Mouse (Mus musculus) midbrain, postnatal 0 days (tissue): ENCODE measurements around the gene Glg1. TPM values are rescaled to one million over a fixed set of nuclear protein-coding genes. Genes with fewer than 3 reads are reported as not detected.
A peak's percentile ranks its signal among the peaks of the same experiment; 100 is the strongest.
"Not testable (repeated sequence)": the region's sequence is repeated elsewhere in the genome, so short reads cannot be mapped to it uniquely, and the experiment has no call there.

Experiments
- ATAC-seq: fragments of 200-750 bp; cut with Nextera tagmentation; 2 replicates; pipeline ENCODE4 v1.8.0; 2017; ENCODE audit warnings: moderate number of reproducible peaks, mild to moderate bottlenecking, moderate TSS enrichment, moderate library complexity; ENCODE audit not compliant: low FRiP score
- DNase-seq: peaks from one replicate; pipeline ENCODE4 v3.0.0-alpha.2; 2015; ENCODE audit warnings: low spot score
- H3K27ac ChIP-seq: fragments of 300-500 bp; sonication (generic); 2 replicates; pipeline ENCODE4 v1.5.1; 2014; ENCODE audit warnings: low read depth, mild to moderate bottlenecking, low read length, mixed read lengths
- H3K27me3 ChIP-seq: fragments of 300-500 bp; sonication (generic); 2 replicates; pipeline ENCODE4 v1.6.1; 2014; ENCODE audit warnings: low read length, control low read depth, mixed read lengths; ENCODE audit not compliant: insufficient read depth
- H3K36me3 ChIP-seq: fragments of 300-500 bp; sonication (generic); 2 replicates; pipeline ENCODE4 v1.6.1; 2014; ENCODE audit warnings: low read length, control low read depth, mixed read lengths; ENCODE audit not compliant: insufficient read depth
- H3K4me1 ChIP-seq: fragments of 300-500 bp; sonication (generic); 2 replicates; pipeline ENCODE4 v1.6.1; 2014; ENCODE audit warnings: mild to moderate bottlenecking, control low read depth, antibody characterized with exemption, low read length, mixed read lengths; ENCODE audit not compliant: insufficient read depth
- H3K4me2 ChIP-seq: fragments of 300-500 bp; sonication (generic); 2 replicates; pipeline ENCODE4 v1.6.1; 2014; ENCODE audit warnings: low read depth, mild to moderate bottlenecking, low read length, mixed read lengths; ENCODE audit not compliant: poor library complexity, severe bottlenecking
- H3K4me3 ChIP-seq: fragments of 300-500 bp; sonication (generic); 2 replicates; pipeline ENCODE4 v1.5.1; 2014; ENCODE audit warnings: low read depth, mild to moderate bottlenecking, low read length, moderate library complexity
- H3K9ac ChIP-seq: fragments of 300-500 bp; sonication (generic); replicated peaks from 2 replicates; pipeline ENCODE4 v1.6.1; 2014; ENCODE audit warnings: mild to moderate bottlenecking, low read length, moderate library complexity, mixed read lengths; ENCODE audit not compliant: poor library complexity, severe bottlenecking
- H3K9me3 ChIP-seq: fragments of 300-500 bp; sonication (generic); 2 replicates; pipeline ENCODE4 v1.6.1; 2016; ENCODE audit warnings: low read length, control low read depth
- CTCF ChIP-seq: IDR thresholded peaks from 2 replicates; pipeline ENCODE4 v1.5.1; 2016; ENCODE audit warnings: antibody characterized with exemption, mild to moderate bottlenecking
- WGBS: fragments of 180-500 bp; shearing (Covaris S2); extraction: QIAGEN DNeasy Blood & Tissue Kit; methylation state at CpG from one replicate; pipeline ENCODE4 v1.1.7; 2014; 5-methylcytosine and 5-hydroxymethylcytosine counted together
- polyA plus RNA-seq: library from polyadenylated mRNA; unstranded; fragments of >200 nt; fragmentation: Nextera tagmentation; extraction: Ambion mirVana; gene quantifications from 2 replicates; pipeline ENCODE4 v1.2.1, GENCODE M21; 2015
- total RNA-seq: library from RNA; depleted of rRNA; stranded (reverse); fragments of >200 nt; gene quantifications from 2 replicates; pipeline ENCODE4 v1.2.3, GENCODE M21; 2014; rRNA removed

Gene Glg1
- total RNA-seq (37.4 and 53.6 TPM in 2 replicates), polyA plus RNA-seq (45.7 and 50.9 TPM in 2 replicates)

GRCm38 (mm10) chr8:111258631-111259407 lies at the start of gene Glg1:
Gene Glg1 (minus strand): TSS chr8:111259216.
- WGBS = under 1% methylated on average over 70 of the region's 76 CpGs
- no peak; the same call in 1 of the 2 replicates for TF ChIP-seq CTCF
- Histone ChIP-seq H3K27ac (peak within 1 kb of the TSS; percentile 99), H3K4me1 (peaks cover 4% of the 10 kb centered on the region; the same call in 1 of the 2 replicates), H3K36me3 (no peaks in the 10 kb centered on the region), H3K9me3 (no peaks in the 10 kb centered on the region), H3K4me3 (peak within 1 kb of the TSS; percentile 95), H3K27me3 (no peaks in the 10 kb centered on the region), H3K4me2 (peak within 1 kb of the TSS; percentile 56), H3K9ac (peak within 1 kb of the TSS; percentile 91)
- DNase-seq (peak; percentile 94), ATAC-seq (peak; percentile 94)

GRCm38 (mm10) chr8:111305031-111305730 lies 46.2 kb upstream of the Glg1 start:
- Histone ChIP-seq H3K36me3 (no peaks in the 10 kb centered on the region), H3K4me1 (no peaks in the 10 kb centered on the region), H3K4me3 (no peak overlapping the region), H3K9me3 (no peaks in the 10 kb centered on the region), H3K4me2 (no peak overlapping the region), H3K27ac (no peak overlapping the region), H3K9ac (no peak overlapping the region), H3K27me3 (no peaks in the 10 kb centered on the region)
- DNase-seq = no peak
- WGBS = 27% methylated on average over 5 of the region's 5 CpGs
- no peak for TF ChIP-seq CTCF
- no peak for ATAC-seq

DNA sequence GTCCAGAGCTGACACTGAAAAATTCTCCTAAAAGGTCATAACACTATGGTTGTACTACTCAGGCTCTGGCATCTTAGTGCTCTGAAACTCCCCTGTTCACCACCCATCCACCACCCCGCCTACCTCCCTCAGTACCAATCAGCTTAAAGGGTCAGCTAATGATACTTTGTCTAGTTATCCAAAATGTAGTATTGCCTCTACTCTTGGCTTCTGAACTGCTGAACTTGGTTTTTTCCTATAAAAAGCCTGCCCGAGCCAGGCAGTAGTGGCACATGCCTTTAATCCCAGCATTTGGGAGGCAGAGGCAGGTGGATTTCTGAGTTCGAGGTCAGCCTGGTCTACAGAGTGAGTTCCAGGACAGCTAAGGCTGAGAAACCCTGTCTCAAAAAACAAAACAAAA lies 45.3 kb upstream of the Glg1 start:
- no peak overlapping the region for H3K9ac ChIP-seq
- WGBS = 93% methylated on average over 3 of the region's 3 CpGs
- DNase-seq (no peak), ATAC-seq (no peak)
- no peaks in the 10 kb centered on the region for H3K27me3 ChIP-seq
- H3K36me3 ChIP-seq = no peaks in the 10 kb centered on the region
- H3K27ac ChIP-seq = no peak overlapping the region
- H3K4me3 ChIP-seq = no peak overlapping the region
- H3K4me1 ChIP-seq = no peaks in the 10 kb centered on the region
- H3K9me3 ChIP-seq = no peaks in the 10 kb centered on the region
- no peak overlapping the region for H3K4me2 ChIP-seq
- TF ChIP-seq CTCF = no peak

DNA sequence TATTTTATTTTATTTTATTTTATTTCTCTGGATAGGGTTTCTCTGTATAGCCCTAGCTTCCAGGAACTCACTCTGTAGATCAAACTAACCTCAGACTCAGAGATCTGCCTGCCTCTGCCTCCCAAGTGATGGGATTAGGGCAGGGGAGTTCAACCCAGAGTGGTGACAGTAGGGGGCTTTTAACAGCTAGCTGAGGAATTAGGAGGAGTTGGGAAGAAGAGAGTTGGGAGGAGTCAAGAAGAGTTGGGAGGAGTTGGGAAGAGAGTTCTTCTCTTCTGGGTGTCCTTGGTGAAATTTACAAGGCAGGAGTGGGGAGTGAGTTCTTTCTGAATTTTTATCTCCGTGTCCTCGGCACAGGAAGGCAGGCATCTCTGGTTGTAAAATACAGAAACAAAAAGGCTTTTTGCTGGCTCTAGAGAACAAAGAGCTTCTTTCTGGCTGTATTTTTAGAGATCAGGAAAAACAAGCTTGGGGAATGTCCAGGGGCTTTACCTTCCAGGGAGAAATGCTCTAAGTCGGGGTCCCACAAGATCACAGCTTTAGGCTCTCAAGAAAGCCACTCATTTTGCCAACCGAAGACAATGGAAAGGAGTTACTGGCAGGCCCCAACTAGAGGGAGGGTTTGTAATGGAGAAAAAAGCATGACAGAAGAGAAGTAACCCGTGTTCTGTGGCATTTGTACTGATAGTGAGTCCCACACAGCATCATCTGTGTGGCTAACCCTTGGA lies 44.2 kb upstream of the Glg1 start:
- H3K9ac ChIP-seq, H3K9me3 ChIP-seq, H3K4me2 ChIP-seq, H3K27ac ChIP-seq, H3K4me3 ChIP-seq, H3K27me3 ChIP-seq, DNase-seq, H3K4me1 ChIP-seq, H3K36me3 ChIP-seq, ATAC-seq: not testable (repeated sequence)
- 79% methylated on average over 5 of the region's 5 CpGs for WGBS

DNA sequence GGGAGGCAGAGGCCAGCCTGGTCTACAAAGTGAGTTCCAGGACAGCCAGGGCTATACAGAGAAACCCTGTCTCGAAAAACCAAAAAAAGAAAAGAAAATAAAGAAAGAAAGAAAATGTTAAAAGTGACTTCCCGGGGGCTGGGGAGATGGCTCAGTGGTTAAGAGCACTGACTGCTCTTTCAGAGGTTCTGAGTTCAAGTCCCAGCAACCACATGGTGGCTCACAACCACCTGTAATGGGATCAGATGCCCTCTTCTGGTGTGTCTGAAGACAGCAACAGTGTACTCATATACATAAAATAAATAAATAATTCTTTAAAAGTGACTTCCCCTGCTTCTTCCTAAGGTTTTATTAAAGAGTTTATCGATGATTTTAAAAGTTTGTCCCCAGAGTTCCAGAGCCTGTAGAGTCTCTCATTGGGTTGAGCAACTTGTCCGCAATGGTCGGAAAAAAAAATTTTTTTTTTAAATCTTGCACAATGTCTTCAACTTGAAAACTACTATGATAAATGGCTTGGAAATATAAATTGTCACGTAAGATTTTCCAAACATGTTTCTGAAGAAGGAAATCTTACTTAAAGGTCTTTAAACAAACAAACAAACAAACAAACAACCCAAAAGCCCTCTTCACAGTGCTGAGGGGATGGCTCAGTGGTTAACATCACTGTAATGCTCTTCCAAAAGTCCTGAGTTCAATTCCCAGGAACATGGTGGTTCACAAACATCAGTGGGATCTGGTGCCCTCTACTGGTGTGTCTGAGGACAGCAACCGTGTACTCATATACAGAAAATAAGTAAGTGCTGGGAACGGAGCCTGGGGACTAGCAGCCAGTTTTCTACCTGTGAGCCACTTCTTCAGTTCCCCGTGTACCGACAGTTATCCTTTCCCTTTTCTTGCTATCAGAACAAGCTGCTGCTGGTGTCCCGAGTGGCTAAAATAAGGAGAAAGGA lies 41.9 kb upstream of the Glg1 start:
- ATAC-seq = no peak
- peak overlapping the region; percentile 33; the same call in 1 of the 2 replicates for H3K4me2 ChIP-seq
- no peaks in the 10 kb centered on the region for H3K9me3 ChIP-seq
- peak overlapping the region; percentile 92; the same call in 1 of the 2 replicates for H3K4me3 ChIP-seq
- no peaks in the 10 kb centered on the region for H3K36me3 ChIP-seq
- no peak overlapping the region for H3K27ac ChIP-seq
- H3K4me1 ChIP-seq = no peaks in the 10 kb centered on the region
- WGBS = 64% methylated on average over 11 of the region's 11 CpGs
- H3K9ac ChIP-seq = no peak overlapping the region
- no peak for DNase-seq
- H3K27me3 ChIP-seq = no peaks in the 10 kb centered on the region
- peak; percentile 50 for TF ChIP-seq CTCF
